Mouse (Mus musculus) forebrain, embryonic 15.5 days (tissue): ENCODE data around the gene Ythdc1. TPM values are rescaled to one million over a fixed set of nuclear protein-coding genes. Genes with fewer than 3 reads are reported as not detected.
"Not testable (repeated sequence)": the region's sequence is repeated elsewhere in the genome, so short reads cannot be mapped to it uniquely, and the experiment has no call there.

ENCODE experiments used
- ATAC-seq: fragments of 200-750 bp; cut with Nextera tagmentation; replicated peaks from 2 replicates; pipeline ENCODE4 v1.8.0; 2017; ENCODE audit warnings: mild to moderate bottlenecking, moderate TSS enrichment, moderate library complexity
- H3K27ac ChIP-seq: fragments of 300-500 bp; sonication (generic); replicated peaks from 2 replicates; pipeline ENCODE4 v1.5.1; 2015; ENCODE audit warnings: mild to moderate bottlenecking, inconsistent platforms
- H3K27me3 ChIP-seq: fragments of 300-500 bp; sonication (generic); 2 replicates; pipeline ENCODE4 v1.6.1; 2015; ENCODE audit warnings: inconsistent platforms
- H3K36me3 ChIP-seq: fragments of 300-500 bp; sonication (generic); 2 replicates; pipeline ENCODE4 v1.6.1; 2015; ENCODE audit warnings: mild to moderate bottlenecking, inconsistent platforms
- H3K4me1 ChIP-seq: fragments of 300-500 bp; sonication (generic); 2 replicates; pipeline ENCODE4 v1.6.1; 2015; ENCODE audit warnings: inconsistent platforms
- H3K4me2 ChIP-seq: fragments of 300-500 bp; sonication (generic); replicated peaks from 2 replicates; pipeline ENCODE4 v1.6.1; 2015; ENCODE audit warnings: mild to moderate bottlenecking, inconsistent platforms
- H3K4me3 ChIP-seq: fragments of 300-500 bp; sonication (generic); 2 replicates; pipeline ENCODE4 v1.5.1; 2015; ENCODE audit warnings: mild to moderate bottlenecking, inconsistent platforms
- H3K9ac ChIP-seq: fragments of 300-500 bp; sonication (generic); replicated peaks from 2 replicates; pipeline ENCODE4 v1.6.1; 2015; ENCODE audit warnings: mild to moderate bottlenecking, inconsistent platforms
- H3K9me3 ChIP-seq: fragments of 300-500 bp; sonication (generic); 2 replicates; pipeline ENCODE4 v1.6.1; 2016; ENCODE audit warnings: inconsistent platforms
- WGBS: fragments of 180-500 bp; shearing (Covaris S2); methylation state at CpG from one replicate; pipeline ENCODE4 v1.1.7; 2015; ENCODE audit warnings: mixed read lengths; 5-methylcytosine and 5-hydroxymethylcytosine counted together
- polyA plus RNA-seq: library from polyadenylated mRNA; unstranded; fragments of >200 nt; fragmentation: Nextera tagmentation; extraction: Ambion mirVana; gene quantifications from 2 replicates; pipeline ENCODE4 v1.2.1, GENCODE M21; 2015

The Ythdc1 gene
- polyA plus RNA-seq, 1 experiment from 2014 or later = 43.1 TPM

DNA sequence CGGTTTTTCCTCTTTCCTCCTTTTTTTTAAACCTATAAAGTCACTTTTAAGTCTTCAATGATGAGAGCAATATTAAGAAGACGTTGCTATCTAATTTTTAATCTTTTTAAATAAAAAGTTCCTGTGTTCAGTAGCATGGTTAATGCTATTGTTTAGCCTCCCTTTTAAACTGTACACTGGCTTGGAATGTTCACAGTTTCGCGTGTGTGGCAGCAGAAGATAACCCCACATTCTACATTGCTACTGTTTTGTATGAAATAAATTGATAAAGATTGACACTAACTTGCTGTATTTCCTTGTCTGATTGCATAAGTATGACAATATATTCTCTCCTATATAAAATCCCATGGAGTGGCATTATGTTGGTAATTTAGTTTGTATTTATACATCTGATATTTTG is 32.4 kb downstream of the Ythdc1 start:
- not testable (repeated sequence) for H3K4me2 ChIP-seq, H3K4me1 ChIP-seq, ATAC-seq, H3K9ac ChIP-seq, H3K27ac ChIP-seq, H3K27me3 ChIP-seq, H3K4me3 ChIP-seq, H3K9me3 ChIP-seq
- 95% methylated on average over 4 of the region's 4 CpGs for whole genome bisulfite sequencing
- peaks cover 31% of the 10 kb centered on the region for H3K36me3 ChIP-seq

GRCm38 (mm10) chr5:86838110-86838509 is 34.1 kb downstream of the Ythdc1 start:
- Histone ChIP-seq H3K36me3 (peaks cover 25% of the 10 kb centered on the region), H3K27ac (no peak overlapping the region), H3K9me3 (no peaks in the 10 kb centered on the region), H3K4me3 (no peak overlapping the region), H3K27me3 (no peaks in the 10 kb centered on the region), H3K4me1 (no peaks in the 10 kb centered on the region), H3K9ac (no peak overlapping the region), H3K4me2 (no peak overlapping the region)
- 87% methylated on average over 1 of the region's 1 CpGs for WGBS
- no peak for ATAC-seq

- Histone ChIP-seq H3K4me1 (no peaks in the 10 kb centered on the region), H3K36me3 (peaks cover 19% of the 10 kb centered on the region), H3K4me2 (no peak overlapping the region), H3K9me3 (no peaks in the 10 kb centered on the region), H3K4me3 (no peak overlapping the region), H3K27me3 (no peaks in the 10 kb centered on the region), H3K27ac (no peak overlapping the region), H3K9ac (no peak overlapping the region)
- 95% methylated on average over 1 of the region's 1 CpGs for WGBS
- no peak for ATAC-seq
These were observed 35.5 kb downstream of the Ythdc1 start for GRCm38 (mm10) chr5:86839472-86839871.

DNA sequence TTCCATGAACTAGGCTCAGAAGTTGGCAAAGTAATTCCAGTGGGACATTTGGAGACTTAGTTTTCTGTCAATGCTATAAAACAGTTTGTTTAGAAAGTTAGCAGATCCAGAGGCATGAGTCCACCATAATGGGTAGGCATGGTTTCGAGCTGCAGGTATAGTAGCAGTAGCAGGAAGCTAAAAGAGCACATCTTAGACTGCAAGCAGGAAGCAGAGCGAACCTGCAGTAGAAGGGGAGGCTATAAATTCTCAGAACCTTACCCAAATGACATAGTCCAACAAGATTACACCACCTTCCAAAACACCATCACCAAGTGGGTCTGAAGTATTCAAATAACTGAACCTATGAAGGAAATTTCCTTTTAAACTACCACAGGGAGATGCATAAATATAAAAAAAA is 36.2 kb downstream of the Ythdc1 start:
- H3K9me3 ChIP-seq = no peaks in the 10 kb centered on the region
- H3K4me3 ChIP-seq = no peak overlapping the region
- no peak overlapping the region for H3K27ac ChIP-seq
- 99% methylated on average over 2 of the region's 2 CpGs for WGBS
- H3K27me3 ChIP-seq = no peaks in the 10 kb centered on the region
- H3K4me2 ChIP-seq = no peak overlapping the region
- no peak for ATAC-seq
- peaks cover 16% of the 10 kb centered on the region for H3K36me3 ChIP-seq
- H3K9ac ChIP-seq = no peak overlapping the region
- no peaks in the 10 kb centered on the region for H3K4me1 ChIP-seq

- H3K27me3 ChIP-seq, H3K9me3 ChIP-seq, H3K4me2 ChIP-seq, H3K4me3 ChIP-seq, H3K9ac ChIP-seq, ATAC-seq, H3K27ac ChIP-seq, H3K4me1 ChIP-seq, H3K36me3 ChIP-seq: not testable (repeated sequence)
These were observed 37.2 kb downstream of the Ythdc1 start for GRCm38 (mm10) chr5:86841261-86841660.

GRCm38 (mm10) chr5:86850104-86850503 is 46.1 kb downstream of the Ythdc1 start:
- Histone ChIP-seq H3K4me2 (no peak overlapping the region), H3K9ac (no peak overlapping the region), H3K27ac (no peak overlapping the region), H3K36me3 (no peaks in the 10 kb centered on the region), H3K27me3 (no peaks in the 10 kb centered on the region), H3K4me1 (no peaks in the 10 kb centered on the region), H3K4me3 (no peak overlapping the region), H3K9me3 (no peaks in the 10 kb centered on the region)
- ATAC-seq = no peak

GRCm38 (mm10) chr5:86851658-86852057 is 47.6 kb downstream of the Ythdc1 start:
- Histone ChIP-seq H3K4me1 (no peaks in the 10 kb centered on the region), H3K9ac (no peak overlapping the region), H3K36me3 (no peaks in the 10 kb centered on the region), H3K27ac (no peak overlapping the region), H3K4me3 (no peak overlapping the region), H3K4me2 (no peak overlapping the region), H3K9me3 (no peaks in the 10 kb centered on the region), H3K27me3 (no peaks in the 10 kb centered on the region)
- WGBS = 46% methylated on average over 5 of the region's 5 CpGs
- no peak for ATAC-seq

- H3K4me1 ChIP-seq, H3K9ac ChIP-seq, H3K27me3 ChIP-seq, H3K27ac ChIP-seq, ATAC-seq, H3K4me2 ChIP-seq, H3K9me3 ChIP-seq, H3K36me3 ChIP-seq, H3K4me3 ChIP-seq: not testable (repeated sequence)
- 81% methylated on average over 13 of the region's 13 CpGs for whole genome bisulfite sequencing
These were observed 52.5 kb downstream of the Ythdc1 start for GRCm38 (mm10) chr5:86856505-86856904.

DNA sequence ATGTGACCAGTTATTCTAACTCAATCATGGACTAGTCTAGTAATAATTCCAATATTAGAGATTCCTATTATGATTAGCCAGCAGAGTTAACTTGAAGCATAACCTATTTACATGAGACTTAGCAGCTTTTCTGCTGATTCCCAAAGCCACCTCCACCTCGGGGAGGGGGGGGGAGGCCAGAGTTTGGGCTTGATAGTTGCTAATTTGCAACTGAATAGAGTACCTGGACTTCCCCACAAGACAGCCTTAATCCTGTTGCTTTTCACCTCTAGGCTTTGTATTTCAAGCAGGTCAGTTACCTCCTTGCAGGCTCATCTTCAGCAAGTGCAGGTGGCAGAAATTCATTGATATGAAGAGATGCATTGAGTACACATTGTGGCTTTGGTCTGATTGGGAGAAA is 53.7 kb downstream of the Ythdc1 start:
- H3K4me2 ChIP-seq = no peak overlapping the region
- 0% methylated on average over 1 of the region's 1 CpGs for WGBS
- no peaks in the 10 kb centered on the region for H3K9me3 ChIP-seq
- no peak overlapping the region for H3K4me3 ChIP-seq
- H3K36me3 ChIP-seq = no peaks in the 10 kb centered on the region
- ATAC-seq = no peak
- H3K4me1 ChIP-seq = no peaks in the 10 kb centered on the region
- H3K27me3 ChIP-seq = no peaks in the 10 kb centered on the region
- no peak overlapping the region for H3K9ac ChIP-seq
- H3K27ac ChIP-seq = no peak overlapping the region

DNA sequence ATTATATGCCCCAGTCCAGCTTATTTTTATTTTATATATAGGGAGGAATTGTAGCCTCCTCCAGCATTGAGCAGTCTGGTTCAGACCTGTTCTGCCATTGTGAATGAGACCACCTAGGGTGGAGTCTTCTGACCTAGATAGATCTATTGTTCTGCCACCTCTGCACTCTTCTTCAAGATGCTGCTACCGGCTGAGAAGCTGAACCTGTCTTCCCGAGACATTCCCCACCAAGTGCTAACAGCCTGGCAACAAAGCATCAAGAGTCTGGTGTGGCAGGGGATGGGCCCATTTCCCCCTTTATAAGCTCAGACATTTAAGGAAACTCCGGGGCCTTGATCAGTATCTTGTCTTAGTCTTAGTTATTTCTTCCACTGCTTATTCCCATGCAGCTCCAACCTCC is 54.3 kb downstream of the Ythdc1 start:
- Histone ChIP-seq H3K27me3 (no peaks in the 10 kb centered on the region), H3K36me3 (no peaks in the 10 kb centered on the region), H3K4me3 (no peak overlapping the region), H3K4me2 (no peak overlapping the region), H3K27ac (no peak overlapping the region), H3K9ac (no peak overlapping the region), H3K9me3 (no peaks in the 10 kb centered on the region), H3K4me1 (no peaks in the 10 kb centered on the region)
- no peak for ATAC-seq
- 43% methylated on average over 3 of the region's 3 CpGs for WGBS

- no peak overlapping the region for H3K4me2 ChIP-seq
- H3K36me3 ChIP-seq = no peaks in the 10 kb centered on the region
- no peaks in the 10 kb centered on the region for H3K27me3 ChIP-seq
- H3K27ac ChIP-seq = no peak overlapping the region
- no peak overlapping the region for H3K9ac ChIP-seq
- H3K4me1 ChIP-seq = no peaks in the 10 kb centered on the region
- no peak overlapping the region for H3K4me3 ChIP-seq
- no peak for ATAC-seq
- no peaks in the 10 kb centered on the region for H3K9me3 ChIP-seq
- 54% methylated on average over 1 of the region's 1 CpGs for WGBS
These were observed 67.9 kb downstream of the Ythdc1 start for GRCm38 (mm10) chr5:86871877-86872276.
